Mouse (Mus musculus) intestine, embryonic 16.5 days (tissue): ENCODE data around the gene Ubac1. TPM values are rescaled to one million over a fixed set of nuclear protein-coding genes. Genes with fewer than 3 reads are reported as not detected.
A peak's percentile ranks its signal among the peaks of the same experiment; 100 is the strongest.

Experiments
- ATAC-seq: fragments of 200-750 bp; cut with Nextera tagmentation; 2 replicates; pipeline ENCODE4 v1.8.0; 2017; ENCODE audit warnings: moderate TSS enrichment, moderate library complexity
- H3K27ac ChIP-seq: fragments of 300-500 bp; sonication (generic); 2 replicates; pipeline ENCODE4 v1.5.1; 2014; ENCODE audit warnings: mild to moderate bottlenecking, low read length
- H3K27me3 ChIP-seq: fragments of 300-500 bp; sonication (generic); replicated peaks from 2 replicates; pipeline ENCODE4 v1.6.1; 2014; ENCODE audit warnings: low read length, control low read depth, mixed read lengths; ENCODE audit not compliant: control insufficient read depth, insufficient read depth
- H3K36me3 ChIP-seq: fragments of 300-500 bp; sonication (generic); 2 replicates; pipeline ENCODE4 v1.6.1; 2014; ENCODE audit warnings: low read length, control low read depth; ENCODE audit not compliant: control insufficient read depth, insufficient read depth
- H3K4me1 ChIP-seq: fragments of 300-500 bp; sonication (generic); 2 replicates; pipeline ENCODE4 v1.6.1; 2014; ENCODE audit warnings: low read length, control low read depth, mixed read lengths; ENCODE audit not compliant: control insufficient read depth, insufficient read depth
- H3K4me2 ChIP-seq: fragments of 300-500 bp; sonication (generic); 2 replicates; pipeline ENCODE4 v1.6.1; 2014; ENCODE audit warnings: low read depth, low read length, control low read depth
- H3K4me3 ChIP-seq: fragments of 300-500 bp; sonication (generic); 2 replicates; pipeline ENCODE4 v1.5.1; 2014; ENCODE audit warnings: mild to moderate bottlenecking, low read length
- H3K9ac ChIP-seq: fragments of 300-500 bp; sonication (generic); 2 replicates; pipeline ENCODE4 v1.6.1; 2014; ENCODE audit warnings: low read depth, low read length
- H3K9me3 ChIP-seq: fragments of 300-500 bp; sonication (generic); 2 replicates; pipeline ENCODE4 v1.6.1; 2016; ENCODE audit warnings: low read length, control low read depth; ENCODE audit not compliant: control insufficient read depth
- WGBS: fragments of 180-500 bp; shearing (Covaris S2); extraction: QIAGEN DNeasy Blood & Tissue Kit; methylation state at CpG from one replicate; pipeline ENCODE4 v1.1.7; 2014; 5-methylcytosine and 5-hydroxymethylcytosine counted together
- polyA plus RNA-seq: library from polyadenylated mRNA; unstranded; fragments of >200 nt; fragmentation: Nextera tagmentation; extraction: Ambion mirVana; gene quantifications from 2 replicates; pipeline ENCODE4 v1.2.1, GENCODE M21; 2015

The Ubac1 gene
- polyA plus RNA-seq, 1 experiment from 2014 or later, result 80.1 TPM

DNA sequence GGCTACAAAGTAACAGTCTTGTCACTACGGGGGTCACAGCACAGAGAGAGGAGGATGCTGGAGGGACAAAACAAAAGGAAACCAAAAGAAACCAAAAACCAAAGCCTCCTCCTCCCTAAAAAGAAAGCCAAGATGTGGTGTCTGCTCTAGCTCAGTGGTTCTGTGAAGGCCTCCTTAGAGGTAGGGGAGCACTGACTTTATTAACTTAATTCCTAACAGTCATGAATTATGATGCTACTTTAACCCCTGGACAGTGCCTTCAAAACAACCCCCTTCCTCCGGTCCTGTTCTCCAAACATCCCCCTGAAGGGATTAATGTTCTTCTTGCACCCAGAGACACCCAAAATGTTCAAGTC, 34.2 kb upstream of the Ubac1 start:
- WGBS, result 40% methylated on average over 2 of the region's 2 CpGs
- Histone ChIP-seq H3K4me1 (no peaks in the 10 kb centered on the region), H3K4me2 (no peak overlapping the region), H3K27me3 (no peaks in the 10 kb centered on the region), H3K36me3 (no peaks in the 10 kb centered on the region), H3K9me3 (no peaks in the 10 kb centered on the region), H3K4me3 (no peak overlapping the region), H3K27ac (no peak overlapping the region), H3K9ac (no peak overlapping the region)
- ATAC-seq, result no peak

DNA sequence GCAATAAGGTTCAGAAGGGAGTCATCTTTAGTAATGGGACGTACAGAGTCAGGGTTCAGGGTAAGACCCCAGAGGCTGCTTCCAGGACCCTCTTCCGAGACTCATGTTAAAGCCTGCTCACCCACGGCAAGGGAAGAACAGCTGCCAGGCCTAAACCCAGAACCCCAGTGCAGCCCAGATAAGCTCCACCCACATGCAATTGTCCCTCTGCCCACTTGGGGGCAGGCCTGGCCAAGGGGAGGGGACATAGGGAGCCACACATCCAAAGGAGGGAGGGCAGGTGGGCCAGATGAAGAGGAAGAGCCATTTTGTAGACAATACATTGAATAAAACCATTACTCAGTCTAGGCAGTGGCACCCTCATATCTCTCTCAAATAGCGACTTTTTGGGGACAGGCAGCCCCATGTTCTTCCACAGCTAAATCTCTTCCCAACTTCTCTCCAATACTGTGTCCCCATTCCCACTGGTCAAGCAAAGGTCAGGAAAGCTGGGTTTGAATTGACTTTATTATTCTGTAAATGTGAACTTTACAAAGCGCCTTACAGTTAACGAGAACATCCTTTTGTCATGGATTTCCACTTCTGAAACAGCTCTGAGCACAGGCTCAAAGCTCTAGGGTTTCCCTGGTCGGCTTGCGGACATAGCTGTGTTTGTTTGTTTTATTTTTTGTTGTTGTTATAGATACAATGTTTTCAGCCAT, 33.6 kb upstream of the Ubac1 start:
- Histone ChIP-seq H3K27ac (no peak overlapping the region), H3K36me3 (no peaks in the 10 kb centered on the region), H3K4me3 (no peak overlapping the region), H3K4me1 (no peaks in the 10 kb centered on the region), H3K4me2 (no peak overlapping the region), H3K27me3 (no peaks in the 10 kb centered on the region), H3K9ac (no peak overlapping the region), H3K9me3 (no peaks in the 10 kb centered on the region)
- WGBS, result 49% methylated on average over 8 of the region's 8 CpGs
- peak; percentile 61 for ATAC-seq

DNA sequence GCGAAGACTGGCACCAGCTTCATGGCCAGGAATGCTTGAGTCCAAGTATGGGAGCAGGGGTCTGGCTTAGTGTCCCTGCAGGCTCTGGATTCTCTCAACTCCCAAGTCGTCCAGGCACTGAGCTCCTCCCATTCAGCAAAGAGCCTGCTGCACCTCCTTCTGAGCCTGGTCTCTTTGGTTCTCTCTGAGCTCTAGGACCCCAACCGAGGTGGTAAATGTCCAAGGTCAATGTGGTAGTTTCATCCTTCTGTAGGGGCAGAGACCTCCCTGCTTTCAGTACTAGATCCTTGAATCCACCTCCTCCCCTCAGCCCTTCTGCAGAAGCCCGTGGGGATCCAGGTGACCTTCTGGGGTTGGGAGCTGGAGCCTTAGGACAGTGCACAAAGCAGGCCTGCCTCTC, 31.3 kb upstream of the Ubac1 start:
- no peak for ATAC-seq
- 0 out of 2 replicates have a peak overlapping the region, but pooled peaks have one; percentile 42 for H3K27ac ChIP-seq

DNA sequence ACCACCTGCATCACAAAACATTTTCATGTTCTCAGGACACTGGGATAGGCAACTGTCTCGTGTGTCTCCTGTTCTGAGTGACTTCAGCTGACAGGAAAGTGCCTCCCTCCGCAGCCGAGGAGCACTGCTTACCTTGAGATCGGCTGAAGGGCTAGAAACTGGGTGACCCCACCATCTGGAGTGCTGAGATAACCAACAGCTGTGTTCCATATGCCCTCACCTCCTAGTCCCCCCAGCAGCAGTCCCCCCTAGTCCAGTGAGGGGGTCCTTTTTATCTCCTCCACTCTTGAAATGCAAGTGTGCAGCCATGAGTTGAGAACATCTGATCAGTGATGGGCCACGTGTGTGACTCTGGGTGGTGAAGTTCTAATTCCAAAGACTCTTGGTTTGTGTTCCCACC, 27.3 kb upstream of the Ubac1 start:
- Histone ChIP-seq H3K4me1 (no peaks in the 10 kb centered on the region), H3K36me3 (no peaks in the 10 kb centered on the region), H3K4me3 (no peak overlapping the region), H3K9me3 (no peaks in the 10 kb centered on the region), H3K27ac (no peak overlapping the region), H3K4me2 (no peak overlapping the region), H3K27me3 (no peaks in the 10 kb centered on the region), H3K9ac (no peak overlapping the region)
- no peak for ATAC-seq
- WGBS, result 59% methylated on average over 5 of the region's 5 CpGs

More for the DNA sequence above, 31.3 kb upstream of the Ubac1 start:
- Histone ChIP-seq H3K27me3 (no peaks in the 10 kb centered on the region), H3K36me3 (no peaks in the 10 kb centered on the region), H3K9me3 (no peaks in the 10 kb centered on the region), H3K4me2 (no peak overlapping the region), H3K4me1 (no peaks in the 10 kb centered on the region), H3K4me3 (no peak overlapping the region), H3K9ac (no peak overlapping the region)
- 24% methylated on average over 4 of the region's 4 CpGs for WGBS

DNA sequence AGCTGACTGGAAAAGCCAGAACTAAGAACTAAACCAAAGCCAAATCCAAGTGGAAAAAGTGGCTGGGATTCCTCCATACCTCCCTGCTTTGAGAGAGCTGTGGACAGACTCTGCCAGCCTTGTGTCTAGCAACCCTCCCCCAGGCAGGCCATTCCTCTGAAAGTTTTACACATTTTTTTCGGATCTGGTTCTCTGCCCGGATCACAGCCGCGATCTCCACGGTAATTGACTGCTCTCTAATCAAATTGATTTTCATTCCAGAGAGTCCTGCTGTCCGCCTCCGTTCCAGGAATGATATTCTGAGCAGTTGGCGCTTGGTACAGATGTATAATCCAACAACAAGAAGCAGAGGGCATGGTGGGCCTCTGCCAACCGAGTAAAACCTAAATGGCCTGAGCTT, 22.7 kb upstream of the Ubac1 start:
- Histone ChIP-seq H3K27me3 (no peaks in the 10 kb centered on the region), H3K4me3 (no peak overlapping the region), H3K27ac (no peak overlapping the region), H3K4me2 (no peak overlapping the region), H3K9me3 (no peaks in the 10 kb centered on the region), H3K9ac (no peak overlapping the region), H3K4me1 (peaks cover 8% of the 10 kb centered on the region), H3K36me3 (no peaks in the 10 kb centered on the region)
- 75% methylated on average over 9 of the region's 9 CpGs for WGBS
- ATAC-seq, result no peak

DNA sequence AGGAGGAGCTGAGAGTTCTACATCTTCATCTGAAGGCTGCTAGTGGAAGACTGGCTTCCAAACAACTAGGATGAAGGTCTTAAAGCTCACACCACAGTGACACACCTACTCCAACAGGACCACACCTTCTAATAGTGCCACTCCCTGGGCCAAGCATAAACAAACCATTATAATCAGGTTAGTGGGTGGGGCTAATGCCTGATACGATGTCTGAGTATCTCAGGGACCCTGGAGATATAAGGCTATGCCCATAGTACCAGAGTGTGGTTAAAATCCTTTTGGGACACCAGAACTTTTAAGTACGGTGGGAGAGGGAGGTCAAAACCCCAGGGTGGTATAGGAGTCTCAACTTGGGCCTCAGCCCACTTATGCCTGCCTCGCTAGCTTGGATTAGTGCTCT, 21.1 kb upstream of the Ubac1 start:
- WGBS, result 77% methylated on average over 3 of the region's 3 CpGs
- ATAC-seq, result no peak
- H3K27me3 ChIP-seq, result no peaks in the 10 kb centered on the region

DNA sequence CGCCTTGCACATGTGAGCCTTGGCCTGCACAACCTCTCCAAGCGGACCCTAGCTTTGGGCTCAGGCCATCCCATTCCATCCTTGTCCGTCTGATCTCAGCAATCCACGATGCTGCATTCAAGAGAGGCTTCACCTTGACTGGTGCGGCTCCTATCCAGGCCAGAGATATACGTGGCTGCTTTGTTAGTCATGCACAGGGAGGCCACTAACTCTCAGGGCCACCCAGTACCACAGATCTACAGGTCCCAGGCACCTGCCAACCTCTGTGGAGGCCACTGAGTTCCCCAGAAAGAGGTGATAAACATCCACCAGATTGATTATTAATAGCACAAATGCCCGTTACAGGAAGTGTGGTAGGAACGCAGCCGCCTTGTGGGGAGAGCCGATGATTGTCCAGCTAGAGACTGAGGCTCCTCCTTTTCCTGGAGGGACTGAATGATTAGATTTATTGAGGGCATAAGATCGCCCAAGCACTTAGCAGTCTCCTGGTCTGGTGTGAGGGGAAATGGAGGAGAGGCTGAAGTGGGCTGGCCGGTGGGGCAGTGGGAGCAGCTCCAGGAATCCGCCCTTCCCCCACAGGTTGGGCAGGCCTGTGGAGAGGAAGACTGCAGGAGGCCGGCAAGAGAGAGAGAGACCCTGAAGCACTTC, 19.7 kb upstream of the Ubac1 start:
- Histone ChIP-seq H3K4me3 (no peak overlapping the region), H3K4me2 (no peak overlapping the region), H3K9me3 (no peaks in the 10 kb centered on the region), H3K27me3 (no peaks in the 10 kb centered on the region), H3K9ac (peak overlapping the region; percentile 25; the same call in 1 of the 2 replicates), H3K4me1 (peaks cover 8% of the 10 kb centered on the region), H3K27ac (no peak overlapping the region), H3K36me3 (no peaks in the 10 kb centered on the region)
- peak; percentile 72 for ATAC-seq
- 38% methylated on average over 14 of the region's 14 CpGs for WGBS

More for the DNA sequence above, 21.1 kb upstream of the Ubac1 start:
- H3K9me3 ChIP-seq, result no peaks in the 10 kb centered on the region
- H3K4me1 ChIP-seq, result peaks cover 8% of the 10 kb centered on the region
- H3K4me3 ChIP-seq, result no peak overlapping the region
- no peak overlapping the region for H3K4me2 ChIP-seq
- H3K9ac ChIP-seq, result no peak overlapping the region
- H3K27ac ChIP-seq, result no peak overlapping the region
- H3K36me3 ChIP-seq, result no peaks in the 10 kb centered on the region

DNA sequence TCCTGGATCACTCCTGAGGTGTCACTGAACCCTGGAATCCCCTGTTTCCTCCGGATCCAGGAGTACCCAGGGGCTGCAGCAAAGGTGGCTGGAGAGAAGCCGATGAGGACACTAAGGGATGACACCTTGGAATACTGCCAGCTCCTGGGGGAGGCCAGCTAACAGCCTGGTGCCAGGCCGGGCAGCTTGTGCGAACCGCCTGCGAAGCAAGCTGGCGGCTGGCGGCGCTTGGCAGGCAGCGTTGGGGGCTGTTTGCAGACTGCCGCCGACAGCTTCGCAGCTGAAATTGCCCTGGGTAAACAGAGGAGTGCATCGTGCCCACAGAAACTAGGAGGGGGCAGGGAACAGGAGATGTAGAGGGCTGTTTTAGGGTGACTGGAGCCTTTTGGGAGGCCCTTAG, 18.4 kb upstream of the Ubac1 start:
- H3K4me3 ChIP-seq, result no peak overlapping the region

DNA sequence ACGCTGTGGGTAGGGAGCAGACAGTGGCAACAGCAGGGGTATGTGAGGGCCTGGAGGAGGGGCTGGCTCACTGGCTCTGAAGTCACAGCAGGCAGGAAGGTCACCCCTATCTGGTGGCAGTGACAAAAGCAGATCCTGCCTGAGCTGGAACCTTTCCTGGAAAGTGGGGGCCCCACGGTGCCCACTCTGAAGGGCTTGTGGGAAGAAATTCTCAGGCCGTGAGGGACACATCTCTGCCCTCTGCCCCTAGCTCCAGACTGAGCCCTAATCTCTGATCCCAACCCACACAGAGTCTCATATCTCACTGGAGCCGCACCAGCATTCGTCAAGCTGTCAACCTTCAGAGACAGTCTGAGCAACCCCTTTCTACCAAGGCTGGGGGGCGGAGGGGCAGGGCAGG, 15.8 kb upstream of the Ubac1 start:
- Histone ChIP-seq H3K4me2 (no peak overlapping the region), H3K9me3 (no peaks in the 10 kb centered on the region), H3K9ac (no peak overlapping the region), H3K27me3 (no peaks in the 10 kb centered on the region), H3K27ac (no peak overlapping the region), H3K4me3 (no peak overlapping the region), H3K4me1 (peaks cover 8% of the 10 kb centered on the region), H3K36me3 (no peaks in the 10 kb centered on the region)
- ATAC-seq, result no peak
- WGBS, result 44% methylated on average over 6 of the region's 6 CpGs

More for the DNA sequence above, 18.4 kb upstream of the Ubac1 start:
- Histone ChIP-seq H3K9me3 (no peaks in the 10 kb centered on the region), H3K36me3 (no peaks in the 10 kb centered on the region), H3K4me2 (no peak overlapping the region), H3K4me1 (peaks cover 8% of the 10 kb centered on the region), H3K27me3 (no peaks in the 10 kb centered on the region), H3K9ac (0 out of 2 replicates have a peak overlapping the region, but pooled peaks have one; percentile 34), H3K27ac (no peak overlapping the region)
- 41% methylated on average over 14 of the region's 14 CpGs for WGBS
- ATAC-seq, result no peak
